Mouse (Mus musculus) left cerebral cortex, postnatal 25 days (tissue): ENCODE measurements at regions not wholly inside any gene's neighbourhood (a gene's known extent, or its start where the extent isn't known, plus 50 kb on each side); places are given as distances from the start of the nearest gene placed in this dataset.
A peak's percentile ranks its signal among the peaks of the same experiment; 100 is the strongest.

Source experiments
- DNase-seq, 2 experiments: peaks; one replicate each; pipeline ENCODE4 v3.0.0; 2022; ENCODE audit warnings: low spot score in 2 of 2, mixed read lengths in 1 of 2
- intact Hi-C: fragments of 180-260 bp; cut with DNase I; formaldehyde crosslinking; loops from one replicate; pipeline ENCODE4 v1.15.1; 2025

- no peak for DNase-seq
- intact Hi-C loops, result no loop called here
Observed at GRCm38 (mm10) chr6:50713297-50713696, 59.1 kb upstream of the Npvf start.

- DNase-seq, result no peak
- intact Hi-C loops, result no loop called here
Observed at GRCm38 (mm10) chr6:50718631-50719030, 64.4 kb upstream of the Npvf start.

- DNase-seq, result no peak
- intact Hi-C loops, result no loop called here
Observed at GRCm38 (mm10) chr6:50720346-50720745, 66.1 kb upstream of the Npvf start.

- DNase-seq, result no peak
- intact Hi-C loops, result no loop called here
Observed at GRCm38 (mm10) chr6:50725640-50726039, 71.4 kb upstream of the Npvf start.

GRCm38 (mm10) chr6:50726166-50726591 lies 71.9 kb upstream of the Npvf start:
- intact Hi-C loops, result no loop called here
- DNase-seq, result no peak

- no peak for DNase-seq
- intact Hi-C loops, result no loop called here
Observed at GRCm38 (mm10) chr6:50730744-50731718, 76.8 kb upstream of the Npvf start.

- no peak for DNase-seq
- intact Hi-C loops, result no loop called here
Observed at GRCm38 (mm10) chr6:50734701-50735100, 80.5 kb upstream of the Npvf start.

- DNase-seq, result no peak
- intact Hi-C loops, result no loop called here
Observed at GRCm38 (mm10) chr6:50735825-50736224, 81.6 kb upstream of the Npvf start.

GRCm38 (mm10) chr6:50742009-50742408 lies 87.8 kb upstream of the Npvf start:
- intact Hi-C loops, result no loop called here
- DNase-seq, result no peak

GRCm38 (mm10) chr6:50744462-50745166 lies 90.4 kb upstream of the Npvf start:
- intact Hi-C loops, result no loop called here
- DNase-seq, result no peak

GRCm38 (mm10) chr6:50753151-50753550 lies 98.9 kb upstream of the Npvf start:
- intact Hi-C loops, result no loop called here
- no peak for DNase-seq

- intact Hi-C loops, result no loop called here
- DNase-seq, result no peak
Observed at GRCm38 (mm10) chr6:50754786-50755185, 100.5 kb upstream of the Npvf start.

- intact Hi-C loops, result no loop called here
- no peak for DNase-seq
Observed at GRCm38 (mm10) chr6:50760367-50760766, 106.1 kb upstream of the Npvf start.

- intact Hi-C loops, result no loop called here
- DNase-seq, result peak; percentile 12 to 57
Observed at GRCm38 (mm10) chr6:50763121-50763520, 108.9 kb upstream of the Npvf start.

- peak in 1 of 2 experiments; percentile 8 for DNase-seq
- intact Hi-C loops, result no loop called here
Observed at GRCm38 (mm10) chr6:50766442-50766915, 112.2 kb upstream of the Npvf start.

GRCm38 (mm10) chr6:50767126-50767525 lies 112.9 kb upstream of the Npvf start:
- intact Hi-C loops, result no loop called here
- no peak for DNase-seq

- DNase-seq, result no peak
- intact Hi-C loops, result no loop called here
Observed at GRCm38 (mm10) chr6:50767827-50768226, 113.6 kb upstream of the Npvf start.

- intact Hi-C loops, result no loop called here
- DNase-seq, result no peak
Observed at GRCm38 (mm10) chr6:50769101-50769500, 114.9 kb upstream of the Npvf start.

- intact Hi-C loops, result no loop called here
- no peak for DNase-seq
Observed at GRCm38 (mm10) chr6:50770481-50770880, 116.2 kb upstream of the Npvf start.

GRCm38 (mm10) chr6:50775637-50776036 lies 121.4 kb upstream of the Npvf start:
- DNase-seq, result peak in 1 of 2 experiments; percentile 5
- intact Hi-C loops, result no loop called here
